9 mouse cellular contexts compared by ENCODE assay signal in the genomic region with DNA sequence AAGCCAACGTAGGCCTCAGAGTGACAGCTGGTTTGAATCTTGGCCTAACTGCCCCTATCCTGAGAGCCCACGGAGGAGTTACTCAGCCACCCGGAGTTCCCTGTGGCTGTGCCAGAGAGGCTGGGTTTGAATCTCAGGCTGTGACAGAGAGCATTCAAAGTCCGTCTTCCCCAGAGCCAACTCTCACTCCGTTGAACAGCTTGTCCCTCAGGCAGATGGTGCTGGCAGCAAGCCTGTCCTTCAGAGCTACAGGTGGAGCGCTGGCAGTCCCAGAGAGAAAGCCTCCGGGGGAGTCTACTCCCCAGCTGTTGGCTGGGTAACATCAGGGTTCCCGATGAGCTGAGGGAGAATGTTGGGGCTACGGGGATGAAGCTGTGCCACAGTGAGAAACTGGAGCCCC.
DNase-seq lines count a peak whose midpoint lies in the region; ATAC-seq and TF ChIP-seq lines count a peak whose summit lies in the region.
"Had no signal": no experiment of that assay in that cellular context is flagged by ENCODE, and none has a peak within 500 bp of the region (broad histone marks: within the 10 kb centered on the region; RNA-seq: fewer than 3 reads in every experiment).

No protein-coding gene starts in this region.

- peaks cover 4% of the 10 kb centered on the region; the same call in 1 of the 2 replicates for H3K4me1 ChIP-seq in kidney, embryonic 14.5 days (ENCODE audit: control insufficient read depth, insufficient read depth, low read length)
- peaks cover 3% of the 10 kb centered on the region; the same call in 1 of the 2 replicates for H3K4me1 ChIP-seq in liver, postnatal 0 days (ENCODE audit: insufficient read depth)
- no peaks in the 10 kb centered on the region; the same call in 1 of the 2 replicates for H3K4me1 ChIP-seq in lung, postnatal 0 days (ENCODE audit: insufficient read depth, low read depth, low read length)
- no peaks in the 10 kb centered on the region for H3K4me1 ChIP-seq in intestine, embryonic 16.5 days (ENCODE audit: control insufficient read depth, insufficient read depth, low read length)

- no peak for ATAC-seq in kidney, embryonic 14.5 days (ENCODE audit: low FRiP score, low TSS enrichment)
- no peak for ATAC-seq in liver, postnatal 0 days
- ATAC-seq in lung, postnatal 0 days = no peak
- no peak for ATAC-seq in intestine, embryonic 16.5 days

- no peak overlapping the region for H3K4me2 ChIP-seq in kidney, embryonic 14.5 days (replicated peaks; ENCODE audit: low read depth, low read length)
- no peak overlapping the region for H3K4me2 ChIP-seq in liver, postnatal 0 days (ENCODE audit: low read depth, low read length)
- H3K4me2 ChIP-seq in lung, postnatal 0 days (replicated peaks; ENCODE audit: low read depth, low read length) = no peak overlapping the region
- H3K4me2 ChIP-seq in intestine, embryonic 16.5 days (ENCODE audit: low read depth, low read length) = no peak overlapping the region

- no peaks in the 10 kb centered on the region; the same call in 1 of the 2 replicates for H3K36me3 ChIP-seq in kidney, embryonic 14.5 days (ENCODE audit: control insufficient read depth, insufficient read depth, low read length)
- no peaks in the 10 kb centered on the region for H3K36me3 ChIP-seq in liver, postnatal 0 days (replicated peaks; ENCODE audit: insufficient read depth, low read length)
- H3K36me3 ChIP-seq in lung, postnatal 0 days (ENCODE audit: insufficient read depth, low read length) = no peaks in the 10 kb centered on the region
- H3K36me3 ChIP-seq in intestine, embryonic 16.5 days (ENCODE audit: control insufficient read depth, insufficient read depth, low read length) = no peaks in the 10 kb centered on the region

- no peak for TF ChIP-seq EP300 in liver, postnatal 0 days (IDR thresholded peaks at IDR 0.05; ENCODE audit: low read depth)
- TF ChIP-seq EP300 in lung, postnatal 0 days (IDR thresholded peaks at IDR 0.05) = no peak

- H3K9ac ChIP-seq in kidney, embryonic 14.5 days (ENCODE audit: low read depth, low read length) = no peak overlapping the region
- no peak overlapping the region for H3K9ac ChIP-seq in liver, postnatal 0 days (replicated peaks)
- no peak overlapping the region for H3K9ac ChIP-seq in lung, postnatal 0 days (replicated peaks; ENCODE audit: low read depth)
- H3K9ac ChIP-seq in intestine, embryonic 16.5 days (ENCODE audit: low read depth, low read length) = no peak overlapping the region

- H3K4me3 ChIP-seq in kidney, embryonic 14.5 days (ENCODE audit: low read length) = no peak overlapping the region
- H3K4me3 ChIP-seq in liver, postnatal 0 days (ENCODE audit: low read depth, low read length) = no peak overlapping the region
- H3K4me3 ChIP-seq in lung, postnatal 0 days (ENCODE audit: low read depth, low read length) = no peak overlapping the region
- H3K4me3 ChIP-seq in intestine, embryonic 16.5 days (ENCODE audit: low read length) = no peak overlapping the region

- H3K27ac ChIP-seq in kidney, embryonic 14.5 days (ENCODE audit: low read depth, low read length) = no peak overlapping the region
- no peak overlapping the region for H3K27ac ChIP-seq in liver, postnatal 0 days (ENCODE audit: low read depth)
- no peak overlapping the region for H3K27ac ChIP-seq in lung, postnatal 0 days (ENCODE audit: low read length)
- H3K27ac ChIP-seq in intestine, embryonic 16.5 days (ENCODE audit: low read length) = no peak overlapping the region
- H3K27ac ChIP-seq: macrophage had no signal

- WGBS in kidney, embryonic 14.5 days = 76% methylated on average over 9 of the region's 9 CpGs
- WGBS in liver, postnatal 0 days (ENCODE audit: insufficient replicate concordance) = 90% methylated on average over 9 of the region's 9 CpGs
- WGBS in lung, postnatal 0 days = 77% methylated on average over 9 of the region's 9 CpGs
- 75% methylated on average over 9 of the region's 9 CpGs for WGBS in intestine, embryonic 16.5 days

- intact Hi-C loops in left cerebral cortex, postnatal 25 days (cut with DNase I) = loop anchor here (5.0 kb wide), 2 partner anchors 40 to 75 kb away; a partner anchor contains a TSS

- H3K9me3 ChIP-seq in kidney, embryonic 14.5 days (ENCODE audit: control insufficient read depth, low read length) = no peaks in the 10 kb centered on the region
- no peaks in the 10 kb centered on the region for H3K9me3 ChIP-seq in liver, postnatal 0 days (ENCODE audit: low read length)
- no peaks in the 10 kb centered on the region for H3K9me3 ChIP-seq in lung, postnatal 0 days (ENCODE audit: low read length)
- H3K9me3 ChIP-seq in intestine, embryonic 16.5 days (ENCODE audit: control insufficient read depth, low read length) = no peaks in the 10 kb centered on the region

- no peak for TF ChIP-seq CTCF in liver, postnatal 0 days (IDR thresholded peaks at IDR 0.05; ENCODE audit: low read depth)
- TF ChIP-seq CTCF in lung, postnatal 0 days (IDR thresholded peaks at IDR 0.05) = no peak

- peak; percentile 73 for DNase-seq in kidney, adult 11 months
- peak; percentile 73 for DNase-seq in cerebellum, adult 9-10 months
- DNase-seq in frontal cortex, postnatal 25 days (ENCODE audit: low spot score in 2 of 2) = peak; percentile 32 to 49
- DNase-seq in left cerebral cortex, postnatal 25 days (ENCODE audit: low spot score in 2 of 2) = peak; percentile 65 to 85
- no peak for DNase-seq in liver, postnatal 0 days
- no peak for DNase-seq in lung, postnatal 0 days (ENCODE audit: low spot score)

- H3K27me3 ChIP-seq in kidney, embryonic 14.5 days (ENCODE audit: control insufficient read depth, insufficient read depth, low read length) = no peaks in the 10 kb centered on the region
- no peaks in the 10 kb centered on the region for H3K27me3 ChIP-seq in liver, postnatal 0 days (ENCODE audit: insufficient read depth, low read length)
- H3K27me3 ChIP-seq in lung, postnatal 0 days (replicated peaks; ENCODE audit: insufficient read depth, low read length) = no peaks in the 10 kb centered on the region
- no peaks in the 10 kb centered on the region for H3K27me3 ChIP-seq in intestine, embryonic 16.5 days (replicated peaks; ENCODE audit: control insufficient read depth, insufficient read depth, low read length)

Comparison
In these comparisons a context has a peak if more than half of its experiments do, and no peak if none do; other contexts are left out.
1. DNase-seq: peak in kidney, adult 11 months (single experiment), cerebellum, adult 9-10 months (single experiment), frontal cortex, postnatal 25 days (2 of 2) and left cerebral cortex, postnatal 25 days (2 of 2); none in liver, postnatal 0 days (single experiment) and lung, postnatal 0 days (single experiment).